Mouse (Mus musculus): Measurements from ENCODE around the gene Reep3. TPM values are rescaled to one million over a fixed set of nuclear protein-coding genes. Genes with fewer than 3 reads are reported as not detected.
A peak's percentile ranks its signal among the peaks of the same experiment; 100 is the strongest.

The Reep3 gene
- total RNA-seq, 2 experiments from 2014 or later, result 16.6 to 17.8 TPM

GRCm38 (mm10) chr10:67045192-67045899, 51.4 kb downstream of the Reep3 start:
- no peak for DNase-seq (ENCODE audit: extremely low spot score in 1 of 2, low spot score in 2 of 2)
- no peak overlapping the region for H3K4me3 ChIP-seq
- TF ChIP-seq CTCF (IDR thresholded peaks at IDR 0.05), result no peak
- no peak overlapping the region for H3K27ac ChIP-seq
- intact Hi-C loops (cut with DNase I), result no loop called here

GRCm38 (mm10) chr10:67044346-67044745, 52.4 kb downstream of the Reep3 start:
- TF ChIP-seq CTCF (IDR thresholded peaks at IDR 0.05), result no peak
- no peak overlapping the region for H3K4me3 ChIP-seq
- DNase-seq (ENCODE audit: extremely low spot score in 1 of 2, low spot score in 2 of 2), result no peak
- H3K27ac ChIP-seq, result no peak overlapping the region
- intact Hi-C loops (cut with DNase I), result no loop called here

GRCm38 (mm10) chr10:67043236-67043635, 53.5 kb downstream of the Reep3 start:
- no peak for DNase-seq (ENCODE audit: extremely low spot score in 1 of 2, low spot score in 2 of 2)
- no peak for TF ChIP-seq CTCF (IDR thresholded peaks at IDR 0.05)
- intact Hi-C loops (cut with DNase I), result no loop called here
- Histone ChIP-seq H3K4me3 (no peak overlapping the region), H3K27ac (no peak overlapping the region)

GRCm38 (mm10) chr10:67040410-67040809, 56.3 kb downstream of the Reep3 start:
- H3K4me3 ChIP-seq, result no peak overlapping the region
- H3K27ac ChIP-seq, result no peak overlapping the region
- intact Hi-C loops (cut with DNase I), result no loop called here
- DNase-seq (ENCODE audit: extremely low spot score in 1 of 2, low spot score in 2 of 2), result no peak
- no peak for TF ChIP-seq CTCF (IDR thresholded peaks at IDR 0.05)

- TF ChIP-seq CTCF (IDR thresholded peaks at IDR 0.05), result no peak
- peak overlapping the region; percentile 54 for H3K27ac ChIP-seq
Measured at GRCm38 (mm10) chr10:67039001-67039400, 57.7 kb downstream of the Reep3 start.

GRCm38 (mm10) chr10:67036542-67036941, 60.2 kb downstream of the Reep3 start:
- Histone ChIP-seq H3K4me3 (no peak overlapping the region), H3K27ac (no peak overlapping the region)
- intact Hi-C loops (cut with DNase I), result no loop called here
- DNase-seq (ENCODE audit: extremely low spot score in 1 of 2, low spot score in 2 of 2), result no peak
- TF ChIP-seq CTCF (IDR thresholded peaks at IDR 0.05), result no peak

More at GRCm38 (mm10) chr10:67039001-67039400, 57.7 kb downstream of the Reep3 start:
- intact Hi-C loops (cut with DNase I), result no loop called here
- no peak overlapping the region for H3K4me3 ChIP-seq
- DNase-seq (ENCODE audit: extremely low spot score in 1 of 2, low spot score in 2 of 2), result peak; percentile 59 to 66

- no peak for TF ChIP-seq CTCF (IDR thresholded peaks at IDR 0.05)
- Histone ChIP-seq H3K4me3 (no peak overlapping the region), H3K27ac (no peak overlapping the region)
- intact Hi-C loops (cut with DNase I), result no loop called here
- DNase-seq (ENCODE audit: extremely low spot score in 1 of 2, low spot score in 2 of 2), result no peak
Measured at GRCm38 (mm10) chr10:67036141-67036540, 60.6 kb downstream of the Reep3 start.

GRCm38 (mm10) chr10:67031186-67031585, 65.6 kb downstream of the Reep3 start:
- no peak for TF ChIP-seq CTCF (IDR thresholded peaks at IDR 0.05)
- no peak for DNase-seq (ENCODE audit: extremely low spot score in 1 of 2, low spot score in 2 of 2)
- H3K27ac ChIP-seq, result no peak overlapping the region
- intact Hi-C loops (cut with DNase I), result no loop called here
- no peak overlapping the region for H3K4me3 ChIP-seq

- Histone ChIP-seq H3K4me3 (no peak overlapping the region), H3K27ac (no peak overlapping the region)
- TF ChIP-seq CTCF (IDR thresholded peaks at IDR 0.05), result no peak
- no peak for DNase-seq (ENCODE audit: extremely low spot score in 1 of 2, low spot score in 2 of 2)
- intact Hi-C loops (cut with DNase I), result no loop called here
Measured at GRCm38 (mm10) chr10:67029297-67029696, 67.4 kb downstream of the Reep3 start.

- no peak for TF ChIP-seq CTCF (IDR thresholded peaks at IDR 0.05)
- Histone ChIP-seq H3K27ac (peak overlapping the region; percentile 44; the same call in 1 of the 2 replicates), H3K4me3 (no peak overlapping the region)
- intact Hi-C loops (cut with DNase I), result no loop called here
- no peak for DNase-seq (ENCODE audit: extremely low spot score in 1 of 2, low spot score in 2 of 2)
Measured at GRCm38 (mm10) chr10:67026375-67026774, 70.4 kb downstream of the Reep3 start.

GRCm38 (mm10) chr10:67025573-67026236, 71.0 kb downstream of the Reep3 start:
- no peak; the same call in 1 of the 2 replicates for TF ChIP-seq CTCF (IDR thresholded peaks at IDR 0.05)
- intact Hi-C loops (cut with DNase I), result no loop called here
- Histone ChIP-seq H3K27ac (peak overlapping the region; percentile 38; the same call in 1 of the 2 replicates), H3K4me3 (no peak overlapping the region)
- DNase-seq (ENCODE audit: extremely low spot score in 1 of 2, low spot score in 2 of 2), result peak; percentile 36 to 50

- intact Hi-C loops (cut with DNase I), result no loop called here
- no peak overlapping the region for H3K27ac ChIP-seq
- H3K4me3 ChIP-seq, result no peak overlapping the region
- DNase-seq (ENCODE audit: extremely low spot score in 1 of 2, low spot score in 2 of 2), result no peak
- TF ChIP-seq CTCF (IDR thresholded peaks at IDR 0.05), result no peak
Measured at GRCm38 (mm10) chr10:67024391-67024790, 72.4 kb downstream of the Reep3 start.

All from left cerebral cortex, adult 2 months (tissue).